Mouse (Mus musculus) C2C12 (cell line): Measurements from ENCODE around the gene Lif.

Experiments used
- CTCF ChIP-seq: IDR thresholded peaks from one replicate; pipeline ENCODE4 v1.5.1; 2011; ENCODE audit not compliant: control insufficient read depth, insufficient read depth, insufficient read length
- MYOD1 ChIP-seq: IDR thresholded peaks from one replicate; pipeline ENCODE4 v1.6.1; 2011; ENCODE audit warnings: low read depth; ENCODE audit not compliant: control insufficient read depth, insufficient read length

DNA sequence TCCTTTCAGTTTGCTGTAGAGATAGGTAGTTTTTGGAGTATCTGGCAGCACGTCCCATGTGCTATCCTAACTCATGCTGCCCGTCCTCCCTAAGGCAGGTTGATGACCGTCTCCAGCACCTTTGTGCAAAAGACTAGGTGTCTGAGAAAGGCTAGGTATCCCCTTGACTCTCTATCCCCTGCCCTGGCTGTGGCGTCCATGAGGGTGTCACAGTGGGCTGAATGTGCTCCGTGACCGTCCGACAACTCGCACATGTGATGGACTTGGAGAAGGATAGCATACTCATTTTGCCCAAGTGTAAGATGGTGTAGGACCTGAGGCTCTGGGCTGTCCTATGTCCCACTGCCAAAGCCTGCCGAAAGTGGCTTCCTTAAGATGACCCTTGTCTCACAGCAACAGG, 49.7 kb upstream of the Lif start:
- no peak for TF ChIP-seq MYOD1
- TF ChIP-seq CTCF = no peak
